Mouse (Mus musculus) CH12.LX (cell line): ENCODE data around the gene Insrr. TPM values are rescaled to one million over a fixed set of nuclear protein-coding genes. Genes with fewer than 3 reads are reported as not detected.

Experiments used
- DNase-seq: peaks from one replicate; pipeline ENCODE4 v3.0.0-alpha.2; 2013; ENCODE audit errors: extremely low read depth
- H3K27ac ChIP-seq: 2 replicates; pipeline ENCODE4 v1.5.1; 2012; ENCODE audit warnings: low read depth, mild to moderate bottlenecking, control low read depth, moderate library complexity; ENCODE audit not compliant: insufficient read depth
- H3K27me3 ChIP-seq: replicated peaks from 2 replicates; pipeline ENCODE3; 2012; ENCODE audit warnings: inconsistent platforms
- H3K36me3 ChIP-seq, 2 experiments: replicated peaks in 1 of 2; 2 replicates each; pipeline versions ENCODE3 to v1.6.1; 2012; ENCODE audit warnings: inconsistent platforms in 1 of 2, low read length in 1 of 2, mild to moderate bottlenecking in 1 of 2, mixed read lengths in 1 of 2, moderate library complexity in 1 of 2; ENCODE audit not compliant: control insufficient read depth in 1 of 2, insufficient read depth in 1 of 2
- H3K4me1 ChIP-seq, 2 experiments: 2 replicates each; pipeline ENCODE4 v1.6.1; 2012; ENCODE audit warnings: inconsistent platforms in 1 of 2, moderate library complexity in 1 of 2; ENCODE audit not compliant: insufficient read depth in 2 of 2, control insufficient read depth in 1 of 2
- H3K4me2 ChIP-seq: 2 replicates; pipeline ENCODE4 v1.6.1; 2012; ENCODE audit warnings: low read depth, mild to moderate bottlenecking, control low read depth; ENCODE audit not compliant: poor library complexity, insufficient read depth, severe bottlenecking
- H3K4me3 ChIP-seq, 3 experiments: fragments of 150-350 bp in 1 of 3; sonication (generic) in 1 of 3; replicated peaks in 1 of 3; 2 replicates each; pipeline versions ENCODE3 to v1.5.1; 2011 to 2012; ENCODE audit warnings: low read depth in 2 of 3, low read length in 2 of 3, mild to moderate bottlenecking in 2 of 3, moderate library complexity in 2 of 3, control low read depth in 1 of 3, improper control_type of control experiment in 1 of 3, inconsistent platforms in 1 of 3, mixed read lengths in 1 of 3; ENCODE audit not compliant: poor library complexity in 1 of 3
- H3K79me2 ChIP-seq: replicated peaks from 2 replicates; pipeline ENCODE4 v1.6.1; 2012; ENCODE audit warnings: mild to moderate bottlenecking, moderate library complexity; ENCODE audit not compliant: control insufficient read depth, poor library complexity, insufficient read depth, severe bottlenecking; ENCODE audit errors: extremely low read depth
- H3K9ac ChIP-seq: 2 replicates; pipeline ENCODE4 v1.6.1; 2012; ENCODE audit warnings: low read depth, mild to moderate bottlenecking, control low read depth, moderate library complexity; ENCODE audit not compliant: insufficient read depth
- H3K9me3 ChIP-seq: replicated peaks from 2 replicates; pipeline ENCODE3; 2012; ENCODE audit warnings: low read length, inconsistent platforms, mixed read lengths
- BHLHE40 ChIP-seq: IDR thresholded peaks from 2 replicates; pipeline ENCODE4 v1.6.1; 2011; ENCODE audit warnings: mild to moderate bottlenecking, low read depth, low read length, improper control_type of control experiment
- CHD2 ChIP-seq: IDR thresholded peaks from 2 replicates; pipeline ENCODE4 v1.6.1; 2011; ENCODE audit warnings: low read length, improper control_type of control experiment
- CTCF ChIP-seq, 2 experiments: IDR thresholded peaks in 1 of 2; conservative IDR thresholded peaks in 1 of 2; 2 replicates each; pipeline ENCODE4 v1.5.1; 2011 to 2012; ENCODE audit warnings: low read depth in 2 of 2, low read length in 2 of 2, improper control_type of control experiment in 1 of 2, inconsistent platforms in 1 of 2, mild to moderate bottlenecking in 1 of 2, moderate library complexity in 1 of 2
- ELF1 ChIP-seq: IDR thresholded peaks from 2 replicates; pipeline ENCODE4 v1.6.1; 2014; ENCODE audit warnings: low read depth, mild to moderate bottlenecking, inconsistent platforms, low read length, improper control_type of control experiment
- EP300 ChIP-seq: IDR thresholded peaks from 2 replicates; pipeline ENCODE4 v1.6.1; 2011; ENCODE audit warnings: low read length, improper control_type of control experiment
- HCFC1 ChIP-seq: IDR thresholded peaks from 2 replicates; pipeline ENCODE4 v1.6.1; 2012; ENCODE audit warnings: low read depth, mild to moderate bottlenecking, inconsistent platforms, low read length, improper control_type of control experiment
- IRF4 ChIP-seq: IDR thresholded peaks from 2 replicates; pipeline ENCODE4 v1.6.1; 2014; ENCODE audit warnings: low read depth, mild to moderate bottlenecking, inconsistent platforms, low read length, improper control_type of control experiment
- KAT2A ChIP-seq: IDR thresholded peaks from 2 replicates; pipeline ENCODE4 v1.6.1; 2012; ENCODE audit warnings: low read length, improper control_type of control experiment, inconsistent platforms; ENCODE audit not compliant: insufficient replicate concordance
- MAX ChIP-seq: IDR thresholded peaks from 2 replicates; pipeline ENCODE4 v1.6.1; 2011; ENCODE audit warnings: low read length, improper control_type of control experiment
- MEF2A ChIP-seq: IDR thresholded peaks from 2 replicates; pipeline ENCODE4 v1.6.1; 2014; ENCODE audit warnings: low read depth, mild to moderate bottlenecking, inconsistent platforms, low read length, improper control_type of control experiment, borderline replicate concordance
- MXI1 ChIP-seq: IDR thresholded peaks from 2 replicates; pipeline ENCODE4 v1.6.1; 2011; ENCODE audit warnings: mild to moderate bottlenecking, low read depth, low read length, improper control_type of control experiment
- NELFE ChIP-seq: IDR thresholded peaks from 2 replicates; pipeline ENCODE4 v1.6.1; 2011; ENCODE audit warnings: low read depth, low read length, improper control_type of control experiment
- NRF1 ChIP-seq: IDR thresholded peaks from 2 replicates; pipeline ENCODE4 v1.6.1; 2014; ENCODE audit warnings: low read depth, mild to moderate bottlenecking, inconsistent platforms, low read length, improper control_type of control experiment, moderate library complexity
- POLR2AphosphoS2 ChIP-seq: IDR thresholded peaks from 2 replicates; pipeline ENCODE4 v1.6.1; 2011; ENCODE audit warnings: low read depth, low read length, improper control_type of control experiment
- TBP ChIP-seq: conservative IDR thresholded peaks from 2 replicates; pipeline ENCODE4 v1.6.1; 2011; ENCODE audit warnings: low read depth, low read length, improper control_type of control experiment
- TCF12 ChIP-seq: IDR thresholded peaks from 2 replicates; pipeline ENCODE4 v1.6.1; 2014; ENCODE audit warnings: low read depth, mild to moderate bottlenecking, inconsistent platforms, low read length, improper control_type of control experiment
- USF1 ChIP-seq: IDR thresholded peaks from 2 replicates; pipeline ENCODE4 v1.6.1; 2014; ENCODE audit warnings: low read depth, mild to moderate bottlenecking, inconsistent platforms, low read length, improper control_type of control experiment
- USF2 ChIP-seq: conservative IDR thresholded peaks from 2 replicates; pipeline ENCODE4 v1.6.1; 2011; ENCODE audit warnings: low read depth, low read length, improper control_type of control experiment
- ZC3H11A ChIP-seq: IDR thresholded peaks from 2 replicates; pipeline ENCODE4 v1.6.1; 2012; ENCODE audit warnings: low read depth, mild to moderate bottlenecking, inconsistent platforms, low read length, improper control_type of control experiment
- ZNF384 ChIP-seq: IDR thresholded peaks from 2 replicates; pipeline ENCODE4 v1.6.1; 2012; ENCODE audit warnings: low read depth, low read length, improper control_type of control experiment, inconsistent platforms
- dilution Hi-C: fragments of 300-500 bp; cut with MboI; formaldehyde crosslinking; loops from 2 replicates; pipeline ENCODE4 v1.14.3; 2020; ENCODE audit warnings: low sequenced_read_pairs; ENCODE audit not compliant: extremely low pct_unique_long_range_greater_than_20kb, extremely low pct_ligation_motif_present
- in situ Hi-C: fragments of 300-500 bp; cut with MboI; formaldehyde crosslinking; loops from 3 replicates; pipeline ENCODE4 v1.14.3; 2019; ENCODE audit warnings: low sequenced_read_pairs, low pct_ligation_motif_present, low pct_unique_long_range_greater_than_20kb, mixed read lengths
- polyA plus RNA-seq: library from polyadenylated mRNA; unstranded; fragments of >175 nt; gene quantifications from 2 replicates; pipeline ENCODE4 v1.2.1, GENCODE M21; 2012; ENCODE audit warnings: low read depth; ENCODE audit not compliant: insufficient read length
- total RNA-seq, 2 experiments: library from RNA; depleted of rRNA; stranded (reverse); fragments of 300-350 nt in 1 of 2; fragments of >200 nt in 1 of 2; gene quantifications; 2 replicates each; pipeline ENCODE4 v1.2.3; 2012 to 2014

The Insrr gene
- total and polyA plus RNA-seq, 3 experiments = 0.06 to 0.08 TPM; not detected in 1

DNA sequence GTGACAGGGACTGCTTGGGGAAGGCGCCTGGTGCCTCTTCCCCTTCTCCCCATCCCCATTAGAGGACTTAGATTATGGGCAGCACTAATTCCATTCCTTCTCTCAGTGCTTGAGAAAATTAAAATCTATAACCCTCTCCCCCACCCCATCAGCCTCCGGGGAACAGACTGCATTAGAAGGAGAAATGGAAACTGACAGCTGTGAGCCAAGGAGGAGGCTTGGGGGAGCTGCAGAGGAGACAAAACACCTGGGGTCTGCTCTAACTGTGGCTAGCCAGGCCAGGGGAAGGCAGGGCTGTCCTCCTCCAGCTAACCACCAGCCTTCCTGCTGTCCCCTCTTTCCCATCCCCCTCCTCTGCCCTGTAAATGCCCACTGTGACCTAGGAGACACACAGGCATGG lies 17.7 kb upstream of the Insrr start:
- Histone ChIP-seq H3K9ac (no peak overlapping the region), H3K27me3 (peaks cover 90% of the 10 kb centered on the region), H3K36me3 (no peaks in the 10 kb centered on the region), H3K4me1 (peaks cover 7 to 20% of the 10 kb centered on the region in 2 experiments), H3K27ac (no peak overlapping the region), H3K9me3 (no peaks in the 10 kb centered on the region), H3K4me3 (no peak overlapping the region), H3K4me2 (no peak overlapping the region), H3K79me2 (no peaks in the 10 kb centered on the region)
- TF ChIP-seq USF2 (no peak), ZNF384 (no peak)
- in situ Hi-C loops = no loop called here
- DNase-seq = no peak
- dilution Hi-C loops = no loop called here

DNA sequence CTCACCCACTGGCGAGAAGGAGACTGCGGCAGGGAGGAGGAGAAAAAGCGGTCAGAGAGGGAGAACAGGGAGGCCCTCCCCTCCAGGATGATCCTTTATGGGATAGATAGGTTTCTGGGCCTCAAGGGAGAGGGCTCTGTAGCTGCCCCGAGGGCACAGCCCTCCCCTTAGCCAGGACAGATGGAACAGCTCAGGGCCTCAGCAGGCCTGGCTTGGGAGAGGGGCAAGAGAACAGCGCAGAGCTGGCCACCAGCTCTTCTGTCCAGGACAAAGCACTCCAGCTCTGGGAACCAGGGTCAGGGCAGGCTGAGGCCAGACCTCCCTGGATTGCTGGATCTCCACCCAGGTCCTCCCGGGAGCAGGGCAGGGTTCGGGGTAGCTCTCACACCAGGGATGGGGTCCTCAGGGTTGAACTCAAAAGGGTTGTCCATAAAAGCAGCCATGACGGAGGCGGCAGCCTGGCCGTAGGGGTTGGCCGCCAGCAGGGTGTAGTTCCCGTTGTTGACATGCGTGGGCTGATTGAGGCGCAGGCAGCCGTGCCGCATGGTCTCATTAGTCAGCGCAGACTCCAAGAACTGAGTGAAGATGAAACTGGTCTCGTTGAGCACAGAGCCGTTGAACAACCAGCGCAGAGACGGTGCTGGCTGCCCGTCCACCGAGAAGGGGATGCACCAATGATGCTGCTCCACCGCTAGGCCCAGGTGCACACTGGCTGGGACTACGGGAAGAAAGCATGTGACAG lies 13.3 kb upstream of the Insrr start:
- Histone ChIP-seq H3K79me2 (no peaks in the 10 kb centered on the region), H3K4me2 (no peak overlapping the region), H3K9me3 (no peaks in the 10 kb centered on the region), H3K27me3 (peaks cover 89% of the 10 kb centered on the region), H3K9ac (no peak overlapping the region), H3K36me3 (no peaks in the 10 kb centered on the region), H3K4me1 (peaks cover 7 to 21% of the 10 kb centered on the region in 2 experiments), H3K27ac (no peak overlapping the region), H3K4me3 (peak overlapping the region in 2 of 3 experiments; percentile 17 to 30)
- DNase-seq = peak; percentile 75
- in situ Hi-C loops = loop anchor here (5.0 kb wide), 1 partner anchor 34 kb away; no protein-coding TSS in a partner anchor
- dilution Hi-C loops = no loop called here
- TF ChIP-seq MXI1 (peak; percentile 73; the same call in 1 of the 2 replicates), IRF4 (peak; percentile 55; the same call in 1 of the 2 replicates), BHLHE40 (peak; percentile 43), TCF12 (peak; percentile 67; the same call in 1 of the 2 replicates), NELFE (no peak), NRF1 (peak; percentile 81), HCFC1 (no peak; the same call in 1 of the 2 replicates), POLR2AphosphoS2 (no peak), ELF1 (peak; percentile 49; the same call in 1 of the 2 replicates), CTCF (conservative IDR thresholded peaks at IDR 0.05 in 1 of 2, IDR thresholded peaks at IDR 0.05 in 1 of 2; ENCODE audit: low read depth in 2 of 2, low read length in 2 of 2) (no peak), MAX (peak; percentile 61; the same call in 1 of the 2 replicates), MEF2A (0 out of 2 replicates have a peak, but pooled peaks have one; percentile 27), TBP (no peak), EP300 (peak; percentile 11; the same call in 1 of the 2 replicates), ZC3H11A (no peak), KAT2A (no peak), CHD2 (no peak), USF1 (0 out of 2 replicates have a peak, but pooled peaks have one; percentile 42)
